Mouse (Mus musculus) midbrain, embryonic 12.5 days (tissue): ENCODE results near the gene Gm49354. TPM values are rescaled to one million over a fixed set of nuclear protein-coding genes. Genes with fewer than 3 reads are reported as not detected.

ENCODE experiments used
- ATAC-seq: fragments of 200-750 bp; cut with Nextera tagmentation; 2 replicates; pipeline ENCODE4 v1.8.0; 2017; ENCODE audit warnings: low read depth, moderate TSS enrichment, moderate library complexity; ENCODE audit not compliant: low FRiP score
- H3K27ac ChIP-seq: fragments of 300-500 bp; sonication (generic); replicated peaks from 2 replicates; pipeline ENCODE4 v1.5.1; 2016; ENCODE audit warnings: mild to moderate bottlenecking
- H3K27me3 ChIP-seq: fragments of 300-500 bp; sonication (generic); 2 replicates; pipeline ENCODE4 v1.6.1; 2016; ENCODE audit warnings: mild to moderate bottlenecking
- H3K36me3 ChIP-seq: fragments of 300-500 bp; sonication (generic); 2 replicates; pipeline ENCODE4 v1.6.1; 2016
- H3K4me1 ChIP-seq: fragments of 300-500 bp; sonication (generic); 2 replicates; pipeline ENCODE4 v1.6.1; 2016
- H3K4me2 ChIP-seq: fragments of 300-500 bp; sonication (generic); replicated peaks from 2 replicates; pipeline ENCODE4 v1.6.1; 2016; ENCODE audit warnings: mild to moderate bottlenecking, moderate library complexity
- H3K4me3 ChIP-seq: fragments of 300-500 bp; sonication (generic); 2 replicates; pipeline ENCODE4 v1.5.1; 2016; ENCODE audit warnings: mild to moderate bottlenecking
- H3K9ac ChIP-seq: fragments of 300-500 bp; sonication (generic); replicated peaks from 2 replicates; pipeline ENCODE4 v1.6.1; 2016; ENCODE audit warnings: mild to moderate bottlenecking, moderate library complexity
- H3K9me3 ChIP-seq: fragments of 300-500 bp; sonication (generic); 2 replicates; pipeline ENCODE4 v1.6.1; 2016; ENCODE audit warnings: mild to moderate bottlenecking
- WGBS: fragments of 180-500 bp; shearing (Covaris S2); methylation state at CpG from one replicate; pipeline ENCODE4 v1.1.7; 2016; 5-methylcytosine and 5-hydroxymethylcytosine counted together
- polyA plus RNA-seq: library from polyadenylated mRNA; unstranded; fragments of >200 nt; fragmentation: Nextera tagmentation; extraction: Ambion mirVana; gene quantifications from 2 replicates; pipeline ENCODE4 v1.2.1, GENCODE M21; 2016

The Gm49354 gene
- polyA plus RNA-seq, result not detected in 2 replicates

- peaks cover 95% of the 10 kb centered on the region for H3K36me3 ChIP-seq
- H3K4me3 ChIP-seq, result no peak within 1 kb of the TSS
- ATAC-seq, result no peak
Measured at GRCm38 (mm10) chr13:59782145-59782544, at the start of gene Gm49354. Gene Gm49354, minus strand, starts transcription at chr13:59782245.

GRCm38 (mm10) chr13:59825966-59826365 lies 43.9 kb upstream of the Gm49354 start:
- Histone ChIP-seq H3K4me2 (no peak overlapping the region), H3K36me3 (0 out of 2 replicates have a peak, but pooled peaks cover 4% of the 10 kb centered on the region), H3K9ac (no peak overlapping the region), H3K4me1 (peaks cover 10% of the 10 kb centered on the region), H3K27ac (no peak overlapping the region), H3K9me3 (no peaks in the 10 kb centered on the region), H3K4me3 (no peak overlapping the region), H3K27me3 (no peaks in the 10 kb centered on the region)
- ATAC-seq, result no peak

More at GRCm38 (mm10) chr13:59782145-59782544, at the start of gene Gm49354:
- no peaks in the 10 kb centered on the region for H3K27me3 ChIP-seq
- no peaks in the 10 kb centered on the region for H3K4me1 ChIP-seq
- no peak within 1 kb of the TSS for H3K27ac ChIP-seq
- no peak within 1 kb of the TSS for H3K9ac ChIP-seq
- H3K4me2 ChIP-seq, result no peak within 1 kb of the TSS
- H3K9me3 ChIP-seq, result no peaks in the 10 kb centered on the region
- WGBS, result 87% methylated on average over 7 of the region's 7 CpGs

GRCm38 (mm10) chr13:59822507-59823462 lies 40.7 kb upstream of the Gm49354 start, which contains the start of gene Tut7:
Gene Tut7, minus strand, starts transcription at chr13:59823147.
- Histone ChIP-seq H3K36me3 (peaks cover 14% of the 10 kb centered on the region; the same call in 1 of the 2 replicates), H3K4me2 (peak within 1 kb of the TSS; percentile 73), H3K27me3 (no peaks in the 10 kb centered on the region), H3K27ac (peak within 1 kb of the TSS; percentile 91), H3K9me3 (no peaks in the 10 kb centered on the region), H3K4me3 (peak within 1 kb of the TSS; percentile 96), H3K9ac (peak within 1 kb of the TSS; percentile 91), H3K4me1 (peaks cover 24% of the 10 kb centered on the region)
- ATAC-seq, result peak; percentile 98
- under 1% methylated on average over 92 of the region's 100 CpGs for WGBS

- H3K4me2 ChIP-seq, result peak overlapping the region; percentile 73; the same call in 1 of the 2 replicates
- no peak overlapping the region for H3K4me3 ChIP-seq
- no peaks in the 10 kb centered on the region for H3K27me3 ChIP-seq
- peaks cover 24% of the 10 kb centered on the region for H3K4me1 ChIP-seq
- 82% methylated on average over 3 of the region's 3 CpGs for WGBS
- H3K36me3 ChIP-seq, result peaks cover 28% of the 10 kb centered on the region
- no peak for ATAC-seq
- H3K27ac ChIP-seq, result no peak overlapping the region
- no peaks in the 10 kb centered on the region for H3K9me3 ChIP-seq
- no peak overlapping the region; the same call in 1 of the 2 replicates for H3K9ac ChIP-seq
Measured at GRCm38 (mm10) chr13:59820836-59821235, 38.8 kb upstream of the Gm49354 start.

- 84% methylated on average over 4 of the region's 4 CpGs for WGBS
Measured at GRCm38 (mm10) chr13:59820114-59820513, 38.1 kb upstream of the Gm49354 start.

GRCm38 (mm10) chr13:59817352-59817751 lies 35.3 kb upstream of the Gm49354 start:
- Histone ChIP-seq H3K27me3 (no peaks in the 10 kb centered on the region), H3K4me1 (peaks cover 24% of the 10 kb centered on the region), H3K9ac (no peak overlapping the region), H3K36me3 (peaks cover 58% of the 10 kb centered on the region), H3K27ac (no peak overlapping the region), H3K4me2 (no peak overlapping the region), H3K9me3 (no peaks in the 10 kb centered on the region), H3K4me3 (no peak overlapping the region)
- 91% methylated on average over 4 of the region's 4 CpGs for WGBS
- ATAC-seq, result no peak

More at GRCm38 (mm10) chr13:59820114-59820513, 38.1 kb upstream of the Gm49354 start:
- H3K27ac ChIP-seq, result no peak overlapping the region
- H3K4me1 ChIP-seq, result peaks cover 24% of the 10 kb centered on the region
- no peak overlapping the region for H3K9ac ChIP-seq
- H3K36me3 ChIP-seq, result peaks cover 35% of the 10 kb centered on the region
- H3K9me3 ChIP-seq, result no peaks in the 10 kb centered on the region
- no peaks in the 10 kb centered on the region for H3K27me3 ChIP-seq
- peak overlapping the region; percentile 13 for H3K4me2 ChIP-seq
- H3K4me3 ChIP-seq, result no peak overlapping the region
- no peak for ATAC-seq

GRCm38 (mm10) chr13:59814109-59814591 lies 32.1 kb upstream of the Gm49354 start:
- Histone ChIP-seq H3K27ac (no peak overlapping the region), H3K4me2 (no peak overlapping the region), H3K27me3 (no peaks in the 10 kb centered on the region), H3K9me3 (no peaks in the 10 kb centered on the region), H3K4me3 (no peak overlapping the region), H3K4me1 (peaks cover 4% of the 10 kb centered on the region; the same call in 1 of the 2 replicates), H3K9ac (no peak overlapping the region), H3K36me3 (peaks cover 82% of the 10 kb centered on the region)
- ATAC-seq, result no peak
- WGBS, result 78% methylated on average over 6 of the region's 6 CpGs

- Histone ChIP-seq H3K4me3 (no peak overlapping the region), H3K27me3 (no peaks in the 10 kb centered on the region), H3K36me3 (peaks cover 91% of the 10 kb centered on the region), H3K4me1 (no peaks in the 10 kb centered on the region), H3K4me2 (no peak overlapping the region), H3K27ac (no peak overlapping the region), H3K9ac (no peak overlapping the region), H3K9me3 (no peaks in the 10 kb centered on the region)
- no peak for ATAC-seq
- 95% methylated on average over 3 of the region's 3 CpGs for WGBS
Measured at GRCm38 (mm10) chr13:59811581-59811980, 29.5 kb upstream of the Gm49354 start.

- Histone ChIP-seq H3K9me3 (no peaks in the 10 kb centered on the region), H3K27me3 (no peaks in the 10 kb centered on the region), H3K4me1 (no peaks in the 10 kb centered on the region), H3K4me3 (no peak overlapping the region), H3K27ac (no peak overlapping the region), H3K36me3 (peaks cover 97% of the 10 kb centered on the region), H3K4me2 (no peak overlapping the region), H3K9ac (no peak overlapping the region)
- ATAC-seq, result no peak
- 90% methylated on average over 6 of the region's 6 CpGs for WGBS
Measured at GRCm38 (mm10) chr13:59801000-59801399, 19.0 kb upstream of the Gm49354 start.

- 92% methylated on average over 2 of the region's 2 CpGs for WGBS
- no peaks in the 10 kb centered on the region for H3K4me1 ChIP-seq
- H3K4me3 ChIP-seq, result no peak overlapping the region
- H3K27ac ChIP-seq, result no peak overlapping the region
- no peaks in the 10 kb centered on the region for H3K9me3 ChIP-seq
- ATAC-seq, result no peak
- H3K4me2 ChIP-seq, result no peak overlapping the region
- peaks cover 97% of the 10 kb centered on the region for H3K36me3 ChIP-seq
- H3K27me3 ChIP-seq, result no peaks in the 10 kb centered on the region
- H3K9ac ChIP-seq, result no peak overlapping the region
Measured at GRCm38 (mm10) chr13:59800077-59800476, 18.0 kb upstream of the Gm49354 start.

GRCm38 (mm10) chr13:59798306-59798705 lies 16.3 kb upstream of the Gm49354 start:
- H3K9ac ChIP-seq, result no peak overlapping the region
- H3K4me1 ChIP-seq, result no peaks in the 10 kb centered on the region
- H3K27ac ChIP-seq, result no peak overlapping the region
- H3K36me3 ChIP-seq, result peaks cover 97% of the 10 kb centered on the region
- no peaks in the 10 kb centered on the region for H3K9me3 ChIP-seq
- no peaks in the 10 kb centered on the region for H3K27me3 ChIP-seq
- no peak for ATAC-seq
- WGBS, result 95% methylated on average over 1 of the region's 1 CpGs
- no peak overlapping the region for H3K4me2 ChIP-seq
- no peak overlapping the region for H3K4me3 ChIP-seq

GRCm38 (mm10) chr13:59796466-59796848 lies 14.4 kb upstream of the Gm49354 start:
- H3K4me1 ChIP-seq, result no peaks in the 10 kb centered on the region
- H3K4me2 ChIP-seq, result no peak overlapping the region
- H3K27ac ChIP-seq, result no peak overlapping the region
- H3K36me3 ChIP-seq, result peaks cover 97% of the 10 kb centered on the region
- H3K4me3 ChIP-seq, result no peak overlapping the region
- ATAC-seq, result no peak
- no peak overlapping the region for H3K9ac ChIP-seq
- no peaks in the 10 kb centered on the region for H3K9me3 ChIP-seq
- H3K27me3 ChIP-seq, result no peaks in the 10 kb centered on the region
- WGBS, result 95% methylated on average over 9 of the region's 9 CpGs
